Mouse (Mus musculus) CH12.LX (cell line): ENCODE results near the gene Btbd9. TPM values are rescaled to one million over a fixed set of nuclear protein-coding genes. Genes with fewer than 3 reads are reported as not detected.

Experiments used
- DNase-seq: peaks from one replicate; pipeline ENCODE4 v3.0.0-alpha.2; 2013; ENCODE audit errors: extremely low read depth
- H3K27ac ChIP-seq: 2 replicates; pipeline ENCODE4 v1.5.1; 2012; ENCODE audit warnings: low read depth, mild to moderate bottlenecking, control low read depth, moderate library complexity; ENCODE audit not compliant: insufficient read depth
- H3K27me3 ChIP-seq: replicated peaks from 2 replicates; pipeline ENCODE3; 2012; ENCODE audit warnings: inconsistent platforms
- H3K36me3 ChIP-seq, 2 experiments: replicated peaks in 1 of 2; 2 replicates each; pipeline versions ENCODE3 to v1.6.1; 2012; ENCODE audit warnings: inconsistent platforms in 1 of 2, low read length in 1 of 2, mild to moderate bottlenecking in 1 of 2, mixed read lengths in 1 of 2, moderate library complexity in 1 of 2; ENCODE audit not compliant: control insufficient read depth in 1 of 2, insufficient read depth in 1 of 2
- H3K4me1 ChIP-seq, 2 experiments: 2 replicates each; pipeline ENCODE4 v1.6.1; 2012; ENCODE audit warnings: inconsistent platforms in 1 of 2, moderate library complexity in 1 of 2; ENCODE audit not compliant: insufficient read depth in 2 of 2, control insufficient read depth in 1 of 2
- H3K4me2 ChIP-seq: 2 replicates; pipeline ENCODE4 v1.6.1; 2012; ENCODE audit warnings: low read depth, mild to moderate bottlenecking, control low read depth; ENCODE audit not compliant: poor library complexity, insufficient read depth, severe bottlenecking
- H3K4me3 ChIP-seq, 3 experiments: fragments of 150-350 bp in 1 of 3; sonication (generic) in 1 of 3; replicated peaks in 1 of 3; 2 replicates each; pipeline versions ENCODE3 to v1.5.1; 2011 to 2012; ENCODE audit warnings: low read depth in 2 of 3, low read length in 2 of 3, mild to moderate bottlenecking in 2 of 3, moderate library complexity in 2 of 3, control low read depth in 1 of 3, improper control_type of control experiment in 1 of 3, inconsistent platforms in 1 of 3, mixed read lengths in 1 of 3; ENCODE audit not compliant: poor library complexity in 1 of 3
- H3K79me2 ChIP-seq: replicated peaks from 2 replicates; pipeline ENCODE4 v1.6.1; 2012; ENCODE audit warnings: mild to moderate bottlenecking, moderate library complexity; ENCODE audit not compliant: control insufficient read depth, poor library complexity, insufficient read depth, severe bottlenecking; ENCODE audit errors: extremely low read depth
- H3K9ac ChIP-seq: 2 replicates; pipeline ENCODE4 v1.6.1; 2012; ENCODE audit warnings: low read depth, mild to moderate bottlenecking, control low read depth, moderate library complexity; ENCODE audit not compliant: insufficient read depth
- H3K9me3 ChIP-seq: replicated peaks from 2 replicates; pipeline ENCODE3; 2012; ENCODE audit warnings: low read length, inconsistent platforms, mixed read lengths
- BHLHE40 ChIP-seq: IDR thresholded peaks from 2 replicates; pipeline ENCODE4 v1.6.1; 2011; ENCODE audit warnings: mild to moderate bottlenecking, low read depth, low read length, improper control_type of control experiment
- HCFC1 ChIP-seq: IDR thresholded peaks from 2 replicates; pipeline ENCODE4 v1.6.1; 2012; ENCODE audit warnings: low read depth, mild to moderate bottlenecking, inconsistent platforms, low read length, improper control_type of control experiment
- IRF4 ChIP-seq: IDR thresholded peaks from 2 replicates; pipeline ENCODE4 v1.6.1; 2014; ENCODE audit warnings: low read depth, mild to moderate bottlenecking, inconsistent platforms, low read length, improper control_type of control experiment
- dilution Hi-C: fragments of 300-500 bp; cut with MboI; formaldehyde crosslinking; loops from 2 replicates; pipeline ENCODE4 v1.14.3; 2020; ENCODE audit warnings: low sequenced_read_pairs; ENCODE audit not compliant: extremely low pct_unique_long_range_greater_than_20kb, extremely low pct_ligation_motif_present
- in situ Hi-C: fragments of 300-500 bp; cut with MboI; formaldehyde crosslinking; loops from 3 replicates; pipeline ENCODE4 v1.14.3; 2019; ENCODE audit warnings: low sequenced_read_pairs, low pct_ligation_motif_present, low pct_unique_long_range_greater_than_20kb, mixed read lengths
- polyA plus RNA-seq: library from polyadenylated mRNA; unstranded; fragments of >175 nt; gene quantifications from 2 replicates; pipeline ENCODE4 v1.2.1, GENCODE M21; 2012; ENCODE audit warnings: low read depth; ENCODE audit not compliant: insufficient read length
- total RNA-seq, 2 experiments: library from RNA; depleted of rRNA; stranded (reverse); fragments of 300-350 nt in 1 of 2; fragments of >200 nt in 1 of 2; gene quantifications; 2 replicates each; pipeline ENCODE4 v1.2.3; 2012 to 2014

Gene Btbd9
- total and polyA plus RNA-seq, 3 experiments, result 19.3 to 25.4 (median 20.0) TPM

GRCm38 (mm10) chr17:30177435-30177834 is 398.9 kb downstream of the Btbd9 start:
- dilution Hi-C loops (no loop called here), in situ Hi-C loops (no loop called here)
- no peak overlapping the region for H3K4me2 ChIP-seq
- H3K4me3 ChIP-seq, result no peak overlapping the region
- H3K9ac ChIP-seq, result no peak overlapping the region
- no peaks in the 10 kb centered on the region for H3K79me2 ChIP-seq
- H3K27me3 ChIP-seq, result no peaks in the 10 kb centered on the region
- H3K4me1 ChIP-seq, result peaks cover 0 to 27% of the 10 kb centered on the region in 2 experiments; a peak in 2 of 4 replicates
- no peaks in the 10 kb centered on the region for H3K9me3 ChIP-seq
- no peak for TF ChIP-seq HCFC1
- no peak for TF ChIP-seq BHLHE40
- no peak for TF ChIP-seq IRF4
- peaks cover 2 to 21% of the 10 kb centered on the region in 2 experiments for H3K36me3 ChIP-seq
- H3K27ac ChIP-seq, result no peak overlapping the region
- DNase-seq, result no peak

Other genes starting within 250 kb of the Btbd9 start
- not detected in 2 replicates for gene Dnah8, start 47.9 kb upstream of the Btbd9 start, total RNA-seq (2012; rRNA removed)
- 0.09 and 0.43 TPM in 2 replicates for gene Dnah8, start 47.9 kb upstream of the Btbd9 start, total RNA-seq (2014; rRNA removed)
- gene Dnah8, start 47.9 kb upstream of the Btbd9 start, polyA plus RNA-seq, result 0.55 and 0.99 TPM in 2 replicates
- 143 and 155 TPM in 2 replicates for gene Glo1, start 50.4 kb upstream of the Btbd9 start, total RNA-seq (2012; rRNA removed)
- gene Glo1, start 50.4 kb upstream of the Btbd9 start, total RNA-seq (2014; rRNA removed), result 283 and 307 TPM in 2 replicates
- gene Glo1, start 50.4 kb upstream of the Btbd9 start, polyA plus RNA-seq, result 170 and 194 TPM in 2 replicates